Mouse (Mus musculus) heart, postnatal 0 days (tissue): ENCODE results near the gene Gm13124.

Experiments used
- CTCF ChIP-seq: IDR thresholded peaks from 2 replicates; pipeline ENCODE4 v1.5.1; 2016; ENCODE audit warnings: antibody characterized with exemption, control low read depth, low read depth
- EP300 ChIP-seq: IDR thresholded peaks from 2 replicates; pipeline ENCODE4 v1.6.1; 2016; ENCODE audit warnings: antibody characterized with exemption, low read depth

- no peak for TF ChIP-seq CTCF
- no peak for TF ChIP-seq EP300
Observed at GRCm38 (mm10) chr4:144559792-144560191, 5.1 kb downstream of the Gm13124 start.
